Mouse (Mus musculus) G1E (cell line): ENCODE data around the gene Vmn2r120.
"Not testable (repeated sequence)": the region's sequence is repeated elsewhere in the genome, so short reads cannot be mapped to it uniquely, and the experiment has no call there.

Source experiments
- CTCF ChIP-seq: IDR thresholded peaks from 2 replicates; pipeline ENCODE4 v1.5.1; 2012; ENCODE audit warnings: low read depth, low read length, inconsistent platforms, mixed read lengths
- GATA1 ChIP-seq: IDR thresholded peaks from 2 replicates; pipeline ENCODE4 v1.6.1; 2012; ENCODE audit warnings: borderline replicate concordance, low read length, inconsistent platforms, mixed read lengths
- GATA2 ChIP-seq: IDR thresholded peaks from 2 replicates; pipeline ENCODE4 v1.6.1; 2012; ENCODE audit warnings: low read depth, low read length, inconsistent platforms, borderline replicate concordance
- TAL1 ChIP-seq: conservative IDR thresholded peaks from 2 replicates; pipeline ENCODE4 v1.6.1; 2012; ENCODE audit warnings: low read depth, low read length, inconsistent platforms, mixed read lengths

- not testable (repeated sequence) for TF ChIP-seq CTCF, GATA1, TAL1, GATA2
Observed at GRCm38 (mm10) chr17:57587273-57587672, 42.0 kb upstream of the Vmn2r120 start.
